Comparison of ENCODE assay signal across 12 mouse cellular contexts in genomic region chr13:109837453-109837852, GRCm38 (mm10).
A peak's percentile ranks its signal among the peaks of the same experiment; 100 is the strongest.
DNase-seq lines count a peak whose midpoint lies in the region; ATAC-seq lines count a peak whose summit lies in the region.
"Had no signal": no experiment of that assay in that cellular context is flagged by ENCODE, and none has a peak within 500 bp of the region (broad histone marks: within the 10 kb centered on the region; RNA-seq: fewer than 3 reads in every experiment).

No protein-coding gene starts in this region.

- H3K27ac ChIP-seq in limb, embryonic 15.5 days: no peak overlapping the region
- no peak overlapping the region for H3K27ac ChIP-seq in forebrain, embryonic 12.5 days
- H3K27ac ChIP-seq: liver, embryonic 14.5 days had no signal

- no peak overlapping the region for H3K9ac ChIP-seq in limb, embryonic 15.5 days
- H3K9ac ChIP-seq in forebrain, embryonic 12.5 days: no peak overlapping the region
- H3K9ac ChIP-seq: liver, embryonic 14.5 days had no signal

- H3K4me3 ChIP-seq in limb, embryonic 15.5 days: no peak overlapping the region
- no peak overlapping the region for H3K4me3 ChIP-seq in forebrain, embryonic 12.5 days (replicated peaks)
- H3K4me3 ChIP-seq: myocyte had no signal

- H3K36me3 ChIP-seq in limb, embryonic 15.5 days: no peaks in the 10 kb centered on the region
- no peaks in the 10 kb centered on the region for H3K36me3 ChIP-seq in forebrain, embryonic 12.5 days (replicated peaks)

- H3K9me3 ChIP-seq in limb, embryonic 15.5 days: no peaks in the 10 kb centered on the region
- H3K9me3 ChIP-seq in forebrain, embryonic 12.5 days: no peaks in the 10 kb centered on the region

- ATAC-seq in limb, embryonic 15.5 days (ENCODE audit: insufficient number of reproducible peaks, low FRiP score, low TSS enrichment, low read depth): no peak
- no peak for ATAC-seq in forebrain, embryonic 12.5 days (ENCODE audit: low FRiP score)
- ATAC-seq in megakaryocyte progenitor cell, adult 5-6 weeks (replicated peaks; ENCODE audit: poor library complexity): no peak

- 41% methylated on average over 11 of the region's 11 CpGs for WGBS in limb, embryonic 15.5 days
- 92% methylated on average over 11 of the region's 11 CpGs for WGBS in forebrain, embryonic 12.5 days

- H3K4me1 ChIP-seq in limb, embryonic 15.5 days: no peaks in the 10 kb centered on the region
- H3K4me1 ChIP-seq in forebrain, embryonic 12.5 days: no peaks in the 10 kb centered on the region

- H3K4me2 ChIP-seq in limb, embryonic 15.5 days: peak overlapping the region; percentile 10; the same call in 1 of the 2 replicates
- no peak overlapping the region for H3K4me2 ChIP-seq in forebrain, embryonic 12.5 days

- no peaks in the 10 kb centered on the region for H3K27me3 ChIP-seq in limb, embryonic 15.5 days
- H3K27me3 ChIP-seq in forebrain, embryonic 12.5 days: no peaks in the 10 kb centered on the region
- H3K27me3 ChIP-seq: CH12.LX had no signal

- peak; percentile 19 for DNase-seq in cerebellum, adult 9-11 months
- DNase-seq in cerebellum, postnatal 4 days (ENCODE audit: low spot score in 2 of 2): no peak
- peak; percentile 19 for DNase-seq in right cerebral cortex, adult 18-20 months
- DNase-seq in right cerebral cortex, postnatal 10 days (ENCODE audit: low spot score in 2 of 2): no peak
- DNase-seq in urinary bladder, adult 18-20 months (ENCODE audit: low spot score in 2 of 2): no peak
- DNase-seq: gastrocnemius, postnatal 10 days had no signal

Comparison
In these comparisons a context has a peak if more than half of its experiments do, and no peak if none do; other contexts are left out.
1. DNase-seq: peak in cerebellum, adult 9-11 months (single experiment) and right cerebral cortex, adult 18-20 months (single experiment); none in cerebellum, postnatal 4 days (0 of 2), right cerebral cortex, postnatal 10 days (0 of 2) and urinary bladder, adult 18-20 months (0 of 2).